In the genomic region with DNA sequence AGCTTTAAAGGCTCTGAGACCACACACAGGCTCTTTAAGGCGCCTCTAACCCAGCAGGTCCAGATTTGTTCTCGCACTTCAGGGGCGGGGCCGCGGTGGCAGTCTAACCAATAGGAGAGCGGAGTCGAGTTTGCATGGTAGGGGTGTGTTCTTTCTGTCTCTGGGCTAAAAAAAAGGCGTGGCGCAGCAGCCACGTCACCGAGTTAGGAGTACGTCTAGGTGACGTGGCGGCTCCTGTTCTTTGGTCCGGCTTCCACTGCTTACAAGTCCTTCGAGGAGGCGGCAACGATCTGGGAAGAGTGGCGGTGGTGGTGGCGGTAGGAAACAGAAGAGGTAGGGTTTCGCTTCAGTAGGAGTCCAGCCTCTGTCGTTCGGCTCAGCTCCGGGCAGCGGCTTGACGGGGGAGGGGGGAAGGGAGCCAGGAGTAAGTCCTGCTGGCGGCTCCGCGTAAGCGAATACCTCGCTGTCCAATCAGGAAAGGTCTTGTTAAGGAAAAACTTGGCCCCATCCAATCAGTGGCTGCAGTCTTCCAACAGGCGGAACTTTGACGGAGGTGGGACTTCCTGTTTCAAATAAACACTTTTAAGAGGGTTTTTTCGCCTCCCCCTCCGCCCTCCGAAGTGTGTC, we compare ENCODE assay signal across 8 mouse cellular contexts. TPM values are rescaled to one million over a fixed set of nuclear protein-coding genes. Genes with fewer than 3 reads are reported as not detected.
DNase-seq lines count a peak whose midpoint lies in the region; ATAC-seq lines count a peak whose summit lies in the region.

A gene (plus strand): TSS at position 171 of the 627 bp plus-strand sequence.

- H3K36me3 ChIP-seq in hindbrain, embryonic 16.5 days (ENCODE audit: control insufficient read depth, insufficient read depth, low read length) = peaks cover 33% of the 10 kb centered on the region
- peaks cover 39% of the 10 kb centered on the region for H3K36me3 ChIP-seq in macrophage (ENCODE audit: inconsistent target)

- H3K9ac ChIP-seq in hindbrain, embryonic 16.5 days (ENCODE audit: low read depth, low read length) = peak within 1 kb of the TSS; percentile 85

- H3K4me1 ChIP-seq in hindbrain, embryonic 16.5 days (ENCODE audit: control insufficient read depth, insufficient read depth, low read depth, low read length) = peaks cover 18% of the 10 kb centered on the region

- H3K27me3 ChIP-seq in hindbrain, embryonic 16.5 days (replicated peaks; ENCODE audit: control insufficient read depth, insufficient read depth, low read length) = no peaks in the 10 kb centered on the region

- peak; percentile 92 for DNase-seq in WW6 (ENCODE audit: low read depth, low spot score)
- DNase-seq in cerebellum, postnatal 4 days (ENCODE audit: low spot score in 2 of 2) = peak; percentile 81 to 89
- peak; percentile 95 for DNase-seq in gastrocnemius, adult 18-20 months (ENCODE audit: low spot score)
- DNase-seq in left cerebral cortex, adult 18-20 months (ENCODE audit: low spot score in 2 of 2) = peak; percentile 89 to 95
- DNase-seq in right cerebral cortex, adult 18-20 months = peak; percentile 97
- peak; percentile 77 for DNase-seq in urinary bladder, postnatal 10 days (ENCODE audit: low spot score)

- peaks cover 63% of the 10 kb centered on the region for H3K79me2 ChIP-seq in macrophage (ENCODE audit: inconsistent target)

- peak; percentile 99 for ATAC-seq in hindbrain, embryonic 16.5 days

- no peaks in the 10 kb centered on the region for H3K9me3 ChIP-seq in hindbrain, embryonic 16.5 days (ENCODE audit: control insufficient read depth, low read length)

- peak within 1 kb of the TSS; percentile 96 for H3K27ac ChIP-seq in hindbrain, embryonic 16.5 days (ENCODE audit: low read depth, low read length)
- peak within 1 kb of the TSS; percentile 91 for H3K27ac ChIP-seq in macrophage

- peak within 1 kb of the TSS; percentile 94 for H3K4me3 ChIP-seq in hindbrain, embryonic 16.5 days (ENCODE audit: low read length)
- H3K4me3 ChIP-seq in macrophage (ENCODE audit: inconsistent target) = peak within 1 kb of the TSS; percentile 99

- under 1% methylated on average over 36 of the region's 36 CpGs for WGBS in hindbrain, embryonic 16.5 days
- under 1% methylated on average over 35 of the region's 36 CpGs for WGBS in macrophage (ENCODE audit: missing documents)

- peak within 1 kb of the TSS; percentile 85 for H3K4me2 ChIP-seq in hindbrain, embryonic 16.5 days (ENCODE audit: low read length)

RNA-seq across cellular contexts. Expression of the gene that starts here (rescaled TPM):
- total RNA-seq in gastrocnemius, adult 18-20 months (2021) = 10 to 100 TPM; 16.0 to 16.6 TPM
- 109 and 119 TPM in 2 replicates for polyA plus RNA-seq in hindbrain, embryonic 16.5 days (2015; fragmentation: Nextera tagmentation; extraction: Ambion mirVana)
- 10 to 100 TPM; 70.1 to 72.7 TPM for total RNA-seq in left cerebral cortex, adult 18-20 months (2021)
- 100 to 1,000 TPM; 163 to 373 (median 250) TPM for total RNA-seq in macrophage (2018; cell fraction: chromatin; rRNA removed)
- 10 to 100 TPM; 28.8 to 50.4 (median 38.5) TPM for total RNA-seq in macrophage (2018; cell fraction: cytosol; rRNA removed)
- 100 to 1,000 TPM in 24 of 26 experiments, 10 to 100 TPM in 2; 96.6 to 222 (median 140) TPM for total RNA-seq in macrophage (2018; cell fraction: nucleus; rRNA removed)
- polyA plus RNA-seq in macrophage (2018) = 32.3 to 65.9 TPM (median 61.9 TPM) in 3 replicates

Comparison
In these comparisons a context has a peak if more than half of its experiments do, and no peak if none do; other contexts are left out.
1. Peak in every context shown above with its lines: DNase-seq, ATAC-seq, H3K4me3 ChIP-seq and H3K27ac ChIP-seq.
2. RNA of the gene that starts here (total RNA-seq): 70.1 to 72.7 TPM in left cerebral cortex, adult 18-20 months; 16.0 to 16.6 TPM in gastrocnemius, adult 18-20 months; every median in the first group is over 4 times any median in the second.